Mouse (Mus musculus): Measurements from ENCODE around the gene Adgrl3.

DNA sequence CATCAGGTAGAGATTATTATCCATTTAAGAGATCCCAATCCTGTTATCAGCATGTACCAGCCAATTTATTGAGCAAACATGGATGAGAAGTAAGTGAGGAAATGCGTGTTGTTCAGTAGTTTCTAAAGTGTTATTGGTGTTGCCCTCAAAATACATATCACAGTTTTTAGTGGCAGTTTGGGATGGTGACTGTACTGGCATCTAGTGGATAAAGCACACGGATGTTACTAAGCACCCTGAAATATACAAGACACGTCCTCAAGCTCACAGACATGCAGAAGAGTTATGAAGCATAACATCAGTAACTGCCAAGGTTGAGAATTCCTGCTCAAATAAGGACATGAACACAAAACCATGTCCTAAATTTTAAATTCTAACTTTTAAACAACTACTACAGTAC lies 601.8 kb downstream of the Adgrl3 start:
- TF ChIP-seq CTCF (IDR thresholded peaks at IDR 0.05; ENCODE audit: control insufficient read depth, insufficient read depth, insufficient read length) (no peak), USF1 (IDR thresholded peaks at IDR 0.05; ENCODE audit: low read depth) (no peak), CEBPB (IDR thresholded peaks at IDR 0.05; ENCODE audit: low read depth) (no peak), MYOD1 (IDR thresholded peaks at IDR 0.05; ENCODE audit: control insufficient read depth, insufficient read length, low read depth) (no peak), MYOG (IDR thresholded peaks at IDR 0.05; ENCODE audit: control insufficient read depth, extremely low read depth, insufficient read length) (no peak)
